Mouse (Mus musculus): ENCODE results near the gene Hsd17b6.
A peak's percentile ranks its signal among the peaks of the same experiment; 100 is the strongest.
"Not testable (repeated sequence)": the region's sequence is repeated elsewhere in the genome, so short reads cannot be mapped to it uniquely, and the experiment has no call there.

Hsd17b6 gene

DNA sequence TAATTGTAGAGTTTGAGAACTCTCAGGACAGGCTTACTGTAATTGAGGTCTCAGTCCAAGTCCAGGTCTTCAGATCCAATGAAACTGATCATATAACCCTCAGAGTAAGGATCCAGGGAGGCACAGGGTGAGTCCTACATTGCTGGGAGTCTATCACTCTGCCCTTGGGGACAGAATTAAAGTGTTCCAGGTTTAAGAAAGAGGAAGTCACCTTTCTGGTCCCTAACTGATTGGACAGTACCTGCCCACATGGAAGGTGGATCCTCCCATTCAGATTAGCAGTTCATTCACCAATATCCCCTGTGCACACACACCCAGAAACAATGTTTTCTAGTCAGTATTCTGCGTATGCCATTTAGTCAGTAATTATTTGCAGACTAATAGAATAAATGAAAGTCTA lies at the start of gene Hsd17b6:
Gene Hsd17b6, minus strand, starts transcription at position 166 of the 400 bp plus-strand sequence.
- DNase-seq = no peak

DNA sequence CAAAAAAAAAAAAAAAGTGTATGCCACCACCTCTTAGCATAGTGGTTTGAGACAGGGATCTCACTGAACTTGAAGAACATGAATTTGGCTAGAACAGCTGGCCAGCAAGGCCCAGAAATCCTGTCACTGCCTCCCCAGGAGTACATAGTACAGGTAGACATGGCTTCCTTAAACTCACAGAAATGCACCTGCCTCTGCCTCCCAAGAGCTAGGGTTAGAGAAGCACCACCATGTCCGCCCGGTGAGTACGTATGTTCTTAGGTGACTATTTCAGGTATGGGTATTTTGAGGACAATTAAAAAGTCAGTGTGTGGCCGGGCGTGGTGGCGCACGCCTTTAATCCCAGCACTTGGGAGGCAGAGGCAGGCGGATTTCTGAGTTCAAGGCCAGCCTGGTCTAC lies 45.6 kb upstream of the Hsd17b6 start:
- no peak for DNase-seq

DNA sequence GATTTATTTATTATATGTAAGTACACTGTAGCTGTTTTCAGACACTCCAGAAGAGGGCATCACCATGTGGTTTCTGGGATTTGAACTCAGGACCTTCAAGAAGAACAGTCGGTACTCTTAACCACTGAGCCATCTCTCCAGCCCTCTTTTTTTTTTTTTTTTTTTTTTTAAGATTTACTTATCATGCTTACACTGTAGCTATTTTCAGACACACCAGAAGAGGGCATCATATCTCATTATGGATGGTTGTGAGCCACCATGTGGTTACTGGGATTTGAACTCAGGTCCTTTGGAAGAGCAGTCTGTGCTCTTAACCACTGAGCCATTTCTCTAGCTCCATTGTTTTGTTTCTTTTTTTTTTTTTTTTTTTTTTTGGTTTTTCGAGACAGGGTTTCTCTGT lies 44.7 kb upstream of the Hsd17b6 start:
- DNase-seq = not testable (repeated sequence)

DNA sequence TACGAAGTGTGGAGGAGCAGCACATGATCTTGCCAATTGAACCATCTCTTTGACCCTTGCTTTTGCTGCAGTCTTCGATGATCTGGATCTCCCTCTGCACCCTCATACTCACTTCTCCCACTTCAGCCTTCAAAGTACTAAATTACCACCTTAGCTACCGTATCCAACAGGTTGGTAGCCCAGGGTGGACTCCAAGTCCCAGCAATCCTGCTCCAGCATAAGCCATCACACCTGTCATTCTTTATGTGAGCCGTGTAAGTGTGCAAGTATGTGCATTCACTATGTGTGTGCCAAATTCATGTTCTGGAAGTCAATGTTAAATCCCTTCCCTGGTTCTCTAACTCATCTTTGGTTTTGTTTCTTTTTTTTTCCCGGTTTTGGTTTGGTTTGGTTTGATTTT lies 44.2 kb upstream of the Hsd17b6 start:
- DNase-seq = no peak

DNA sequence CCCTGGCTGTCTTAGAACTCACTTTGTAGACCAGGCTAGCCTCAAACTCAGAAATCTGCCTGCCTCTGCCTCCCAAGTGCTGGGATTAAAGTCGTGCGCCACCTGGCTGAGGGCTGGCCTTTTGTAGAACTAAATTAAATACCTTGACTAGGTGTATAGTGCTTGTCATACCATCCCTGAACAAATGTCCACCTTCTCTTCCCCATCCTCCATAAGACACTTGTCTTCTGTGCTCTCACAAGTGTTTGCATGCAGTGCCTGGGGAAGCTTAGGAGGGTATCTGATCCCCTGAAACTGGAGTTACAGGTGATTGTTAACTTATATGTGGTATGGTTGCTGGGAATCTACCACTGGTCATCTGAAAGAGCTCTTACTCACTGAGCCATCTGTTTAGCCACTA lies 42.9 kb upstream of the Hsd17b6 start:
- no peak for DNase-seq

DNA sequence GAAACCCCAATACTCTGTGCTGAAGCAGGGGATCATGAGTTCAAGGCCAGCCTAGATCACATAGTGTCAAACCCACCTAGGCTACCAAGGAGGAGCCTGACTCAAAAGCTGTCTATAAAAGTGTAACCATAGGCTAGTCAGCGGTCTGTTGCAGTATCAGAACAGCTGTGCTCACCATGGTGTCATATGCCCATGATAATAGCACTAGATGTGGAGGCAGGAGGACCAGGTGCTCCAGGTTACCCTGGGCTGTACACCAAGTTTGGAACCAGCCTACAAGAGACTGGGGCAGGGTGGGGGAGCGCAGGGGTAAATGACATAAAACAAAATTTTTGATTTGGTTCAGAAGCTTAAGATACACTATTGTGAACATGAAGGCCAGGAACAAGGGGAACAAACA lies 42.3 kb upstream of the Hsd17b6 start:
- DNase-seq = no peak

DNA sequence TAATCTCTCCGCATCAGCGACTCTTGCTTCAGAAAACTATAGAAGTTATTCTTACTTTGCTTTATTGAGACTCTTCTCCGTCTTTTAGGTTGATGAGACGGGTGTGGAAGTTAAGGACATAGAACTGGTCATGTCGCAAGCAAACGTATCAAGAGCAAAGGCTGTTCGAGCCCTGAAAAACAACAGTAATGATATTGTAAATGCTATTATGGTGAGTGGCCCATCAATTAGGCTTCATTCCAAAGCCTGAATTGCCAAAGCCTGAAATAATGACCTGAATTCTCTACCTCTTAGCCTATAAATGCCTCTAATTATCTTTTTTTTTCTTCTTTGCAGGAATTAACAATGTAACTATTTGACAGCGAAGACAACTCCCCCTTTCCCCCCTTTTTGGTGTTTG lies 40.7 kb upstream of the Hsd17b6 start:
- DNase-seq = no peak

DNA sequence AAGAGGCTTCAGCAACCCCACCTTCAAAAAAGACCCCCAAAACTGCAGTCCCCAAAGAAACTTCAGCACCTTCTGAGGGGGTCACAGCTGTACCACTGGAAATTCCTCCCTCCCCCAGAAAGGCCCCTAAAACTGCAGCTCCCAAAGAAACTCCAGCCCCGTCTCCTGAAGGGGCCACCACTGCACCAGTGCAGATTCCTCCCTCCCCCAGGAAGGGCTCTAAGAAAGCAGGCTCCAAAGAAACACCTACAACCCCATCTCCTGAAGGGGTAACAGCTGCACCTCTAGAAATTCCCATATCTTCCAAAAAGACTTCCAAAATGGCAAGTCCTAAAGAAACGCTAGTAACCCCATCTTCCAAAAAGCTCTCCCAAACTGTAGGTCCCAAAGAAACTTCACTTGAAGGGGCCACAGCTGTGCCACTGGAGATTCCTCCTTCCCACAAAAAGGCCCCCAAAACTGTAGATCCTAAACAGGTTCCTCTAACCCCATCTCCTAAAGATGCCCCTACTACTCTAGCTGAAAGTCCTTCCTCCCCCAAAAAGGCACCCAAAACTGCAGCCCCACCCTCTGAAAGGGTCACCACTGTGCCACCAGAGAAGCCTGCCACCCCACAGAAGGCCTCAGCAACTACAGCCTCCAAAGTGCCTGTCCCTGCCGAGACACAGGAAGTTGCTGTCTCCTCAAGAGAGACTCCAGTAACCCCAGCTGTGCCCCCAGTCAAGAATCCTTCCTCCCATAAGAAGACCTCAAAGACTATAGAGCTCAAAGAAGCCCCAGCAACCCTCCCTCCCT lies 35.8 kb upstream of the Hsd17b6 start:
- DNase-seq = no peak

DNA sequence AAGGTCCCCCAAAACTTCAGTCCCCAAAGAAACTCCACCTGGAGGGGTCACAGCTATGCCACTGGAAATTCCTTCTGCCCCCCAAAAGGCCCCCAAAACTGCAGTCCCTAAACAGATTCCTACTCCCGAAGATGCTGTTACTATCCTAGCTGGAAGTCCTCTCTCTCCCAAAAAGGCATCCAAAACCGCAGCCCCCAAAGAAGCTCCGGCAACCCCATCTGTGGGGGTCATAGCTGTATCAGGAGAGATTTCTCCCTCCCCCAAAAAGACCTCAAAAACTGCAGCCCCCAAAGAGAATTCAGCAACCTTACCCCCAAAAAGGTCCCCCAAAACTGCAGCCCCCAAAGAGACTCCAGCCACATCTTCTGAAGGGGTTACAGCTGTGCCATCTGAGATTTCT lies 35.1 kb upstream of the Hsd17b6 start:
- no peak for DNase-seq

DNA sequence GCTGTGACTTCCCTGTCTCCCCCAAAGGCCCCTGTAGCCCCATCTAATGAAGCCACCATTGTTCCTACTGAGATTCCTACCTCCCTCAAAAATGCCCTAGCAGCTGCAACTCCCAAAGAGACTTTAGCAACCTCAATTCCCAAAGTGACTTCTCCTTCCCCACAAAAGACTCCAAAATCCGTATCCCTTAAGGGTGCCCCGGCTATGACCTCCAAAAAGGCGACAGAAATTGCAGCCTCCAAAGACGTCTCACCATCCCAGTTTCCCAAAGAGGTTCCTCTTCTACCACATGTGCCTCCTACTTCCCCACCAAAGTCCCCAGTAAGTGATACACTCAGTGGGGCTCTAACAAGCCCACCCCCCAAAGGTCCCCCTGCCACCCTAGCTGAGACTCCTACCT lies 34.2 kb upstream of the Hsd17b6 start:
- no peak for DNase-seq

DNA sequence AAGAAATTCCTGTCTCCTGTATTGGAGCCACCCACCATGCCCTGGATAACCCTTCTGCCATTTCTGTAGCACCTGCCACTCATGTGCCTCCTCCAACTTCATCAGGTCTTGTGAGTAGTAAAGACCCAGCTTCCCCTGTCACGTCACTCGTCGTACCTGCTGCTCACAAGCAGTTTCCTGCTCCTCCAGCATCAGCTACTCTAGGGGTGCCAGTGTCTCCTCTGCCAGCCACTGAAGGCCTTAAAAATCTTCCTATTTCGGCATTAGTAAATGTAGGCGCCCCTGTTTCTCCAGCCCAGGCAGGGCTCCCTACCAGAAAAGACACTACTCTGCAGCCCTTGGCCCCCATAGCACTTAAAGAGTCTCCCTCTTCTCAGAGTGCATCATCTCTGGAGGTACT lies 32.9 kb upstream of the Hsd17b6 start:
- no peak for DNase-seq

DNA sequence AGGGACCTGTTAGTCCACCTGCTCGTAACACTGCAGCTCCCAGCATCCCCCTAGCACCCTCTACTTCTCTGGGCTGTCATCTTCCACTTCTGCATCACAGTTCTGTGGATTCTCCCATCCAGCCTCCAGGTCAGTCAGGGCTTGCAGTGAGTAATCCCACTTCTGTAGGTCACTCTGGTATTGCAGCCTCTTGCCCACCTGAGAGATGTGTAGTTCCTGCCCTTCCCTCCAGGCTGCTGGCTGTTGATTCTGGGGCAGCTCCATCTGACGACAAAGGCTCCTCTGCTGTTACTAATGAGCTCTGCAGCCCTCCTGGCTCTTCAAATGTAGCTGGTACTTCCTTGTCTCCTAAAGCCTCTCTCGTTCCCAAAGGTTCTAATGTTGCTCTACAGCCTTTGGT lies 32.4 kb upstream of the Hsd17b6 start:
- DNase-seq = no peak

DNA sequence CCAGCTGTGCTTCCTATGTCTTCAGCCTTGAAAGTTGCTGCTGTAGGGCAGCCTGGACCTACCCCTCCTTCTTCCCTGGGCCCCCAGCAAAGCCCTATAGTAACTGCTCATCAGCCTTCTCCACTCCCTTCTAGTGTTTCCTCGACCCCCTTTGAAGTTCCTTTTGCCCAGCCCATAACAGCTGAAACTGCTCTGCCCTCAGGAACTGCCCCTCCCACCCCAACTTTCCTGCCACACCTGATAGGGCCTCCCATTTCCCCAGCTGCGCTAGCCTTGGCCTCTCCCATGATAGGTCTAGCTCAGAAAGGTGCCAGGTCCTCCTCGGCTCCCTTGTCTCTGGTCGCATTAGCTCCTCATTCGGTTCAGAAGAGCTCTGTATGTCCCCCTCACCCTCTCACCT lies 31.8 kb upstream of the Hsd17b6 start:
- DNase-seq = peak in 1 of 2 experiments; percentile 13

DNA sequence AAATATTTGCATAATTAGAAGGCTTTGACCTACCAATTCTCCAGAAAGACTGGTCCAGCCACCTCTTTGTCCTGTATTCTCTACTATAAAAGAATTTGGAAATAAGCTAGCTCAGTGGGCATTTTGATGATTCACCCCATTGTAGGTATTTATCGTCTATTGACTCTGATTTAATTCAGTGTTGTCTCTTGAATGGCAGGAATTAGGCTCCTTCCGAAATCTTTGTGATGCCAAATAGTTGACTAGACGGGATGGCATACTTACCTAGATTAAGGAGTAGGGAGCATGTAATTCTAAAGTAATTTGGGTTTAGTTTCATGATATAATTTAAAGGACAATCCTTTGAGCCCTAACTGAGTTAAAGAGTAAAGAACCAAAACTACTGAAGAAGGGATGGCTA lies 30.5 kb upstream of the Hsd17b6 start:
- no peak for DNase-seq

DNA sequence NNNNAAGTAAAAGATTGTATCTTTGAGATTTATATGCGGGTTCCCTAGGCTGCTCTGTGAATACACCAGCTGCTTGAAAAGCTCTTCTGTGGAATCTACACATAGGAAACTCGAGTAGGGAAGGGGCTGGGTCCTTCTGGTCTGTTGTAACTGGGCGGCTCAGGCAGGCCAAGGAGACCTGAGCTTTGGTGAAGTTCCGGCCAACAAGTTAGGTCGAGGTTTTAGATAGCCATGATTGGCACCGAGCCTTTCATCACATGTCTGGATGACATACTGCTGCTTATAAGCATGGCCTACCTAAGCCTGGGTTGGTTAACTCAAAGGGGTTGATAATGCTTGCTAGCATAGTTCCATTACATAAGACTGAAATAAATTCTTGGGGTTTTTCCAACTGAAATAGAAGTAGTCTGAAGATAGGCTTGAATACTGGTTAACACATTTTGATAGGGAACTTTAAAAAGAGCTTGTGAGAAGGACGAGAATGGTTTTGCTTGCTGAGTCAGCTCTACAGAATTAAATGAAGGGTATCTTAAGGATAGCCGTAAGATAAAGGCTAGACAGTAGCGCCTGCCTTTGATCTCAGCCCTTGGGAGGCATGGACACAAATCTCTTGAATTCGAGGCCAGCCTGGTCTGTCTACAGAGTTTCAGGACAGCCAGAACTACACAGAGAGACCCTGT lies 29.5 kb upstream of the Hsd17b6 start:
- DNase-seq = peak; percentile 60 to 75

DNA sequence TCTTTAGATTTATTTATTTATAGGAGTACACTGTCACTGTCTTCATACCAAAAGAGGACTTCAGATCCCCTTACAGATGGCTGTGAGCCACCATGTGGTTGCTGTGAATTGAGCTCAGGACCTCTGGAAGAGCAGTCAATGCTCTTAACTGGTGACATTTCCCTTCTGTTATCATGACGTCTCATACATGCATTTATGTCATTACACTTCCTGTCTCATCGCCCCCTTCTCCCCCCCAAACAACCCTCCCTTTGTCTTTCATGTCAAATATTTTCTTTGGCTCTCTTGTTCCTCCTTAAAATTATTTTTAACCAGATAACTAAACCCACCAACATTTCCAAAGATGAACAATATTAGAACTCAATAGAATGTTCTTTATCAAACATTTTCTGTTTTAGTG lies 23.4 kb upstream of the Hsd17b6 start:
- DNase-seq = no peak

DNA sequence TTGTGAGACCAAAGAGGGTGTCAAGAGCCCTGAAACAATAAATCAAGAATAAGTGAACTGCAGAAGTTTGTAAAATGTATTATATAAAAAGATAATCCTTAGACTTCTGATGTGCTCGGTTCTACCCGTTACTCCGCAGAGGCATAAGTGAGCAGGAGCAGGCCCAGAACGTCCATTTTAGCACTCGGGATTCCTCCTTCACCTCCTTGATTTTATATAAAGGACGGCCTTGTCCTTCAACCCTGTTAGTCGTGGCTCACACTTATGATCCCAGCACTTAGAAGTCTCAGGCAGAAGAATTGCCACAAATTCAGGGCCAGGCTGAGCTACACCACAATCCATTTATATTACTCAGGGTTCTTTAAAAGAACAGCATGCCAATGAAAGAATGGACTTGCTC lies 22.5 kb upstream of the Hsd17b6 start:
- no peak for DNase-seq

DNA sequence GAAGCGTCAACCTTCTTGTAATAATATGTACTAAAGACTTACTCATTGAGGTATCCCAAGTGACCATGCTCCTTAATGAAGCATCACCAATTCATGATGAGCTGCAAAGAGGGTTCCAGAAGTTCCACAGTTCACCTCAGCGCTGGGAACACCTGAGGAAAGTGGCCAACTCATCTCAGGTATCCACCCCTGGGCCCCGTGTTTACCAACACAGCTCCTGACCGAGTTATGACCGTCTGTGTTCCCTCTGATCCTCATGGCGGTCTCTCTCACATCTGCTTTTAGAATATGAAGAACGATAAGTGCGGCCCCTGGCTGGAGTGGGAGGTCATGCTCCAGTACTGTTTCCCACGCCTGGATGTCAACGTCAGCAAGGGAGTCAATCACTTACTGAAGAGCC lies 16.1 kb upstream of the Hsd17b6 start:
- DNase-seq = no peak

DNA sequence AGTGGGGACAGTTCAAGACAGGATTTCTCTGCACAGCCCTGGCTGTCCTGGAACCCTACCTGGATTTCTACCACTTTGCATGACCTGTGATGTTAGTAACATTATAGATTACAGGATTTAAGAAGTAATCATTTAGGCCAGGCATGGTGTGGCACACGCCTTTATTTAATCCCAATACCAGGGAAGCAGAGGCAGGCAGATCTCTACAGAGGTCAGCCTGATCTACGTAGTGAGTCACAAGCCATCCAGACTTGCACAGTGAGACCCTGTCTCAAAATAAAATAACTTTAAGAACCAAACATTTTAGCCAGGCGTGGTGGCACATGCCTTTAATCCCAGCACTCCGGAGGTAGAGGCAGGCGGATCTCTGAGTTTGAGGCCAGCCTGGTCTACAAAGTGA lies 14.8 kb upstream of the Hsd17b6 start:
- no peak for DNase-seq

DNA sequence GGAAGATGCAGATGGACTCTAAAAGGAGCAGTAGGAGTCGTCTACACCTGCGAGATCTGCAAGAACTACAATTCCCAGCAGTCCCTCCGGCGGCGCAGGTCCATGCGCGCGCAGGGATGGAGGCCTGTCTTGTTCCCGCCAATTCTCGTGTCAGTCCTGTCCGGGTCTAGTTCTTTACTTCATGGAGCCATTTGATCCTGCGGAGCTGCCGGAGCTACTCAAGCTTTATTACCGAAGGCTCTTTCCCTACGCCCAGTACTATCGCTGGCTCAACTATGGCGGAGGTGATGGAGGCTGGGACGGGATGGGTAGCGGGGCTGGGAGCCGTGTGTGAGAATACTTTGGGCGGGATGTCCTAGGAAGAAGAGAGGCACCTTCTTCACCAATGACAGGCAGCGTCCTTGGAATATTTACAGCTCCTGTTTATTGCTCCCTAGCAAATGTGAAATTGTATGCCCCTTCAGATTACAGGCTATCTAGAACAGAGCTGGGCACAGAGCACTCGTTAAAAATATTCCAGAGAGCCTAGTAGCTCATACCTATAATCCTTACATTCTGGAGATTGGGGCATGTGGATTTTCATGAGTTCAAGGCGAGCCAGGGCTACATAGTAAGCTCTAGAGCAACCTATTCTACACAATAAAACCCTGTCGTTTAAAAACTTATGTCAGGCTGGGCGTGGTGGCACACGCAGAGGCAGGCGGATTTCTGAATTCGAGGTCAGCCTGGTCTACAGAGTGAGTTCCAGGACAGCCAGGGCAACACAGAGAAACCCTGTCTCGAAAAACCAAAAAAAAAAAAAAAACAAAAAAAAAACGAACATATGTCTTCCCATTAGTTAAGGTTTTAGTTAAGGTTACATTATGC lies 7.9 kb upstream of the Hsd17b6 start, which contains the start of gene Prim1:
Gene Prim1, plus strand, starts transcription at position 101 of the 867 bp plus-strand sequence.
- DNase-seq = peak; percentile 83 to 87

DNA sequence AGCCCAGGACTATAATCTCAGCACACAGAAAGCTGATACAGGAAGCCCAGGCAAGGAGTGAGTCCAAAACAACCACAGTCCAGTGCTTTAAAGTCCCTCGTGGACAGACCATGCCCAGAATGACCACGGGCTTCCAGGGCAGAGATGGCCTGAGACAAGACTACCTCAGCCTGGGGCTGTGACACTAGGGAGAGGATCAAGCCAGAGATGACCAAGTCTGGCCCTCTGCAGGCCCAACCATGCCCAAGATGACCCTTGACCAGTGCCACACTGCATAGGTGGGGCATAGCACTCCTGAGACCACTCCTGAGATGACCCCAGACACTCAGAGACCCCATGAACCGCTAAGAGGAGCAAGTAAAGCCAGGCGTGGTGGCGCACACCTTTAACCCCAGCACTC lies 2.3 kb upstream of the Hsd17b6 start:
- DNase-seq = no peak

DNA sequence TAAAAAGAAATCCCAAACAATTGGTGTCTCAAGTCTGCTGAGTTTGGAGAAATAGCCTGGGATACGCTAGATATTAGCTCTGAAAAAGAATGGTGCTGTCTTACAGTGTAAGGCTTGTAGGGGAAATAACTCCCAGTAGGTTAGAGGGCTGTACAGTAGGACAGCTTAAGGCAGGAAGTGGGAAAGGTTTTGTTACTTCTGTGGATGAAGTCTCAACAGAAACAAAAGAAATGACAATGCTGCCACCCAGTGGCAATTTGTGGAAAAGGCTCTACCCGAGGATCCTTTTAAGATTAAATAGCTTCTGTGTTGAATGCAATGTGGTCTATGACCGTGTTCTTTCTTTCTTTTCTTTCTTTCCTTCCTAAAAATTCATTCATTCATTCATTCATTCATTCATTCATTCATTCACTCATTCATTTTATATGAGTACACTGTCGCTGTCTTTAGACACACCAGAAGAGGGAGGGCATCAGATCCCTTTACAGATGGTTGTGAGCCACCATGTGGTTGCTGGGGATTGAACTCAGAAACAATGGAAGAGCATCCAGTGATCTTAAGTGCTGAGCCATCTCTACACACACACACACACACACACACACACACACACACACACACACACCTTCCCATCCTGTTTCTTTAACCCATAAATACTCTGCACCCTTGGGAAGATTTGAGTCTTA lies 937 bp upstream of the Hsd17b6 start:
- DNase-seq = peak; percentile 59 to 75

DNA sequence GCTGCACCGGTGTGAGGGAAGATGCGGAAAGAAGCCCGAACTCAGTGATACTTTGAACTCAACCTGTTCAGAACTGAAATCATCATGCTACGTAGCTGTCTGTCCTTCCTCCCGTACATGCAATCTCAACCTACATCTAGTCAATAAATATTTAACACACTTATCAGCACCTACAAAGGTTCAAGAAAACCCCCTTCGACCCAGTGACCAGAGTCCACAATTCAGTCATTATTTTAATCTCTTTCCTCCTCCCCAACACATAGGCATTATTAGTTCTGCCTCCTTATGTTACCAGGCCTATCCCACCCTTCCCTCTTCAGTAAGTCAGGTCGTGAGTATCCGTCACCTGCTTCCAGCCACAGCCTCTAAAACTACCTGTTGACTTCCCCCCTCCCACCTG lies 1.9 kb downstream of the Hsd17b6 start:
- DNase-seq = no peak
